Mouse (Mus musculus) limb, embryonic 10.5 days (tissue): ENCODE measurements around the gene Trpm3. TPM values are rescaled to one million over a fixed set of nuclear protein-coding genes. Genes with fewer than 3 reads are reported as not detected.

Source experiments
- DNase-seq: peaks from one replicate; pipeline ENCODE4 v3.0.0-alpha.2; 2017; ENCODE audit warnings: low spot score
- H3K27ac ChIP-seq: fragments of 300-500 bp; sonication (generic); 2 replicates; pipeline ENCODE4 v1.5.1; 2016; ENCODE audit warnings: mild to moderate bottlenecking
- H3K27me3 ChIP-seq: fragments of 300-500 bp; sonication (generic); 2 replicates; pipeline ENCODE4 v1.6.1; 2016; ENCODE audit warnings: low read depth, mild to moderate bottlenecking; ENCODE audit not compliant: poor library complexity, severe bottlenecking
- H3K36me3 ChIP-seq: fragments of 300-500 bp; sonication (generic); 2 replicates; pipeline ENCODE4 v1.6.1; 2016; ENCODE audit warnings: mild to moderate bottlenecking, moderate library complexity
- H3K4me1 ChIP-seq: fragments of 300-500 bp; sonication (generic); 2 replicates; pipeline ENCODE4 v1.6.1; 2016
- H3K4me3 ChIP-seq: fragments of 300-500 bp; sonication (generic); 2 replicates; pipeline ENCODE4 v1.5.1; 2016; ENCODE audit warnings: mild to moderate bottlenecking, moderate library complexity
- H3K9me3 ChIP-seq: fragments of 300-500 bp; sonication (generic); replicated peaks from 2 replicates; pipeline ENCODE4 v1.6.1; 2016; ENCODE audit warnings: mild to moderate bottlenecking
- WGBS: fragments of 180-500 bp; shearing (Covaris S2); methylation state at CpG from one replicate; pipeline ENCODE4 v1.1.7; 2016; 5-methylcytosine and 5-hydroxymethylcytosine counted together
- polyA plus RNA-seq: library from polyadenylated mRNA; unstranded; fragments of >200 nt; fragmentation: Nextera tagmentation; extraction: Ambion mirVana; gene quantifications from 2 replicates; pipeline ENCODE4 v1.2.1, GENCODE M21; 2016

The Trpm3 gene
- polyA plus RNA-seq, 1 experiment from 2014 or later, result 0.93 TPM

DNA sequence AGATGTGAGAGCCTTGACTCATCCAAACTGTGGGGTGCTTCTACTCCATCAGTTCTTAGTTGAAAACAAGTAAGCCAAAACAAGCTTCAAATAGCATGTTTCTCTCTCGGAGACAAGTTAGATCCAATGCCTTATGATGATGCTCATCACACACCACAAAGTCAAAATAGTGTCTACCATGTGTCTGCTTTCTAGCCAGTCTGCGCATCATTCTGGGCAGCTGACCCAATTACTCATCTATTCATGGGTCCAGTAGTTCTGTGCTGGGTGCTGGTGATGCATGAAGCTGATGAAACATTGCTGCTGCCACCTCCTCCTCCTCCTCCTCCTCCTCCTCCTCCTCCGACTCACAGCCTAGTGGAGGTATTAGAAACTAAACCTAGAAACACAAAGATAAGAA is 813.6 kb downstream of the Trpm3 start:
- no peaks in the 10 kb centered on the region for H3K4me1 ChIP-seq
- H3K27me3 ChIP-seq, result no peaks in the 10 kb centered on the region
- H3K4me3 ChIP-seq, result no peak overlapping the region
- H3K9me3 ChIP-seq, result no peaks in the 10 kb centered on the region
- WGBS, result 92% methylated on average over 3 of the region's 3 CpGs
- H3K36me3 ChIP-seq, result no peaks in the 10 kb centered on the region
- H3K27ac ChIP-seq, result no peak overlapping the region
- DNase-seq, result no peak

DNA sequence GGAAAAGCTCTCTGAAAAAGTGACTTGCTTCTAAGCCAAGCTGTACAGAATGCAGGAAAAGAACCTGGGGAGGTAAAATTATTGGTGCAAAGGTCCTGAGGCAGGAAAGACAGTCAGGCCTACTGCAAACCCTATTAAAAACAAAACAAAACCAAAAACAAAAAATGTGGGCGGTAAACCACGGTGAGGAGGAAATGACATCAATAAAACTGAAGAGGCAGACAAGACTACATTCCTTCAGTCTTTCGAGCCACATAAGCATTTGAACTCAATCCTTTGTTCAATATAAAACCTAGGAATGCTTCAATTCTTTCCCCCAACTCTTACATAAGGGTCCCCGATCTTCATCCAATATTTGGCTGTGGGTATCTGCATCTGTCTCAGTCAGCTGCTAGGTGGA is 814.3 kb downstream of the Trpm3 start:
- no peak overlapping the region for H3K27ac ChIP-seq
- H3K4me1 ChIP-seq, result no peaks in the 10 kb centered on the region
- H3K4me3 ChIP-seq, result no peak overlapping the region
- 87% methylated on average over 4 of the region's 4 CpGs for WGBS
- no peaks in the 10 kb centered on the region for H3K36me3 ChIP-seq
- H3K9me3 ChIP-seq, result no peaks in the 10 kb centered on the region
- DNase-seq, result no peak
- H3K27me3 ChIP-seq, result no peaks in the 10 kb centered on the region

DNA sequence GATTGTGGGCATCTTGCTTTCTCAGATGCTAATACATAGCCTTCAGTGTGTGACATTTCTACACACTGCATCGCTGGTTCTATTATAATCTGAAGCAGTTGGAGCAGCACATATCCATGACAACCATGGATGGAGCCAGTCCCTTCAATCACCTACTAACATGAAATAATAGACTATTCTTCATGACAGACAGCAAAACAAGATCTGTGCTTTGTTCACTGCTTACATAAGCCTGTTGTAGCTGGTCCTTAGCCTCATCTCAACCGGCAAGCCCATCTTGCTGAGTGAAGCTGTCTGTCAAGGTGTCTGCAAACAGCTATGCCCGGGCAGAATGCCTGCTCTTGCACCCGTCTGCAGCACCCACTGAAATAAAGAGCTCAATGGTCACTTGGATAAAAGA is 819.6 kb downstream of the Trpm3 start:
- 94% methylated on average over 4 of the region's 4 CpGs for WGBS
- no peak overlapping the region for H3K27ac ChIP-seq
- H3K9me3 ChIP-seq, result no peaks in the 10 kb centered on the region
- no peaks in the 10 kb centered on the region for H3K27me3 ChIP-seq
- no peak overlapping the region for H3K4me3 ChIP-seq
- no peaks in the 10 kb centered on the region for H3K4me1 ChIP-seq
- H3K36me3 ChIP-seq, result no peaks in the 10 kb centered on the region
- DNase-seq, result no peak

DNA sequence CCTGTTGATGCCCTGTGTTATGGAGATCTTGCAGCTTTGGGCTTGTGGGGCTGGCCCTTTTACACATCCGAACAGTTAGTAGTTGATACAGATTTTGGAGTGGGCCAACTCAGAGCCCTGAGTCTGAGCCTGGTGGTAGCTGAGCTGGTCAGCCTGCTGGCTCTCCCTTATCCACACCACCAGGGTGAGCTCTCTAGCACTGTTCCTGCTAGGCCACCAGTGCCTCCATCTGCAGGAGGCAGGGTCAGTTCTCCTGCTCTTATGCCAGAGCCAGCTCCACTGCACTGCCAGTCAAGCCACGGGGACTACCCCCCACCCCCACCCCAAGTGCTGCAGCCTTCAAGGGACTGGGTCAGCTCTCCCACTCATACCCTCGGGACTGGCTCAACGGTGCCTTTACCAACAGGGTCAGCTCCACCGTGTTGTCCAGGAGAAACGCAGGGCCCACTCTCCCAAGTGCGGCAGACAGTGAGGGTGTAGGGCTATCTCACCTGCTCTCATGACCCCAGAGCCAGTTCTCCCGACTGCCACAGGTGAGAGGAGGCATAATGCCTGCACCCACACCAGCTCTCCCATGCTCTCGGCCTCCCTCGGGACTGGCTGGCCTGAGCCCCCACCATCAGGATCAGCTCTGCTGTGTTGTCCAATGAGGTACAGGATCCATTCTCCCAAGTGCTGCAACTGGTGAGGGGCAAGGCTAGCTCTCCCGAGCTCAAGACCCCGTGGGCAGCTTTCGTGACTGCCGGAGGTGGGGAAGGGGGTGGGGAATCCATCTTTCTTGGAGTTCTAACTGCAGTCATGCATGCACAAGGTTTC is 821.8 kb downstream of the Trpm3 start:
- H3K36me3 ChIP-seq, result no peaks in the 10 kb centered on the region
- H3K4me3 ChIP-seq, result no peak overlapping the region
- 85% methylated on average over 14 of the region's 14 CpGs for WGBS
- H3K9me3 ChIP-seq, result no peaks in the 10 kb centered on the region
- no peaks in the 10 kb centered on the region for H3K4me1 ChIP-seq
- H3K27me3 ChIP-seq, result no peaks in the 10 kb centered on the region
- no peak overlapping the region for H3K27ac ChIP-seq
- DNase-seq, result no peak

DNA sequence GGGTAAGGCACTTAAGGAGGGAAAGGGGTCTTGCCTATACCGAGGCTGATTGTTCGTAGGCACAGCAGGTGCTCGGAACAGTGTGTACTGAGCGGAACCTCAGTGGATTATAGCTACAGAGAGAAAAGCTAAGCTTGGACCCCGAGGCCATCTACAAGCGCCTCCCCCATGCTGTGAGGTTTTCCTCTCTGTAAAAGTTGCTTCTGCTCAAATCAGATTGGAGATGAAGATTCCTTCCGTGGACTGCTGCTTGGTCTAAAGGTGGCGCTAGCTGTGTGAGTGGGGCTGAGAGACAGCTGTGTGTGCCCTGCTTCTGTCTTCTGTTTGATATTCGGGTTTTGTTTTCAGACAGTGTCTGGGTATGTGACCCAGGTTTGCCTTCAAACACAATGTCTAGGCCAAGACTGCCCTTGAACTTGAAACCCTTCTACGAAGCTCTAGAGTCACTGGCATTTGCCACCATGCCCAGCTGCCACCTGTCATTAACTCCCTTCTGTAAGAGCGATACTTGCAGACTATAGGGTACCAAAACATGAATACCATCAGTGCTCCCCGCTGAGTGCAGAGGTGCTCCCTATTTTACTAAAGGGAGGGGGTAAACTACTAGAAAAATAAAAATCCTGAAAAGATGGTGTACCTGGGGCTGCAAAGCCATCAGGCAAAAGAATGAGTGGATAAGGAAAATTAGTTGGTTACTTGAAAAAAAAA is 823.3 kb downstream of the Trpm3 start:
- H3K36me3 ChIP-seq, result no peaks in the 10 kb centered on the region
- H3K27ac ChIP-seq, result no peak overlapping the region
- no peak overlapping the region for H3K4me3 ChIP-seq
- no peaks in the 10 kb centered on the region for H3K4me1 ChIP-seq
- no peak for DNase-seq
- 69% methylated on average over 12 of the region's 12 CpGs for WGBS
- H3K27me3 ChIP-seq, result no peaks in the 10 kb centered on the region
- H3K9me3 ChIP-seq, result no peaks in the 10 kb centered on the region

DNA sequence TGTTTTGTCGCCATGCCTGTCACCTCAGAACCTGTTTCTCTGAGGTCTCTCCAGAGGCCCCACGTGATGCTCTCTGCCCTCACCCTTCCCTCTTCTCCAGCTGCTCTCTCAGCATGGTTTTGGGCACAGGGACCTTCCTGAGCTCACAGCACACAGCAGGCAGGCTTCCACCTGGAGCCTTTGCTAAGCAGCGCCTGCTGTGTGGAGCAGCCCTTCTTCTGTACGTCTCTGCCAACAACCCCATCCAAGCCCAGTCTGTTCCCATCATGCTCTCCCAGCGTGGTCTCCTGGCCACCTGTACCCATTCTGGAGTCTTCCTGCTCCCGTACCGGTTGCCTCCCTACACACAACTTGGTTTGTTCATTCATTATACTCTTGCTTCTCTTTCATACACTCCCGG is 823.9 kb downstream of the Trpm3 start:
- WGBS, result 59% methylated on average over 8 of the region's 8 CpGs
- no peak for DNase-seq
- Histone ChIP-seq H3K36me3 (no peaks in the 10 kb centered on the region), H3K27me3 (no peaks in the 10 kb centered on the region), H3K9me3 (no peaks in the 10 kb centered on the region), H3K4me3 (no peak overlapping the region), H3K4me1 (no peaks in the 10 kb centered on the region), H3K27ac (no peak overlapping the region)

DNA sequence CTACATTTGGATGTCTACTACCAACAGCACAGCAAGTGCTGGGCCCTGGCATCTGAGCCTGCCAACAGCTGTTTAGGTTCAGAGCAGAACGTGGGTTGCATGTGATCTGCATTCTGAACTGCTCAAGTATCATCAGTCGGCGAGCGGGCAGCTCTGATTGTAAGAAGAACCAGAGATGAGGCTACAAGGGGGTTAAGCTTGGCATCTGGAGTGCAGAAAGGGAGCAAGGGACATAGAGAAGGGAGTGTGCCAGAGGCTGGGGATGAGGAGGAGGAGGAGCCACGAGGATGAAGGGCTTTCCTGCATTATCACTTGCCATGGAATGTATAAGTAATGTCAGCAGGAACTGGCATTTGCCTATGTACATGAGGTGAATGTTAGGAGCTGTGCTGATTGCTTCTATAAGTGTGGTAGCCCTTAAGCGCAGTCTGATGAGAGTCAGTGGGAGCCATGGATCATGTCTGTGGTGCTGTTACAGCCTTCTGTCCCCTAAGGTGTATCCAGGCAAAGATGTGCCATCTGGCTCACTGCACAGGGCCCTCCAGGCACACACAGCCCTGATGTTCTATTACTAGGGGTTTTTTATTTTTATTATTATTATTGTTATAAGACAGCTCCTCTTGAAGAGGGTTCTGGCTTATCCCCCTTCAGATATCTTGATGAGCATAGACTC is 825.0 kb downstream of the Trpm3 start:
- no peaks in the 10 kb centered on the region for H3K9me3 ChIP-seq
- no peak overlapping the region for H3K4me3 ChIP-seq
- H3K27ac ChIP-seq, result no peak overlapping the region
- no peaks in the 10 kb centered on the region for H3K4me1 ChIP-seq
- no peaks in the 10 kb centered on the region for H3K36me3 ChIP-seq
- DNase-seq, result no peak
- H3K27me3 ChIP-seq, result no peaks in the 10 kb centered on the region
- WGBS, result 85% methylated on average over 6 of the region's 6 CpGs

DNA sequence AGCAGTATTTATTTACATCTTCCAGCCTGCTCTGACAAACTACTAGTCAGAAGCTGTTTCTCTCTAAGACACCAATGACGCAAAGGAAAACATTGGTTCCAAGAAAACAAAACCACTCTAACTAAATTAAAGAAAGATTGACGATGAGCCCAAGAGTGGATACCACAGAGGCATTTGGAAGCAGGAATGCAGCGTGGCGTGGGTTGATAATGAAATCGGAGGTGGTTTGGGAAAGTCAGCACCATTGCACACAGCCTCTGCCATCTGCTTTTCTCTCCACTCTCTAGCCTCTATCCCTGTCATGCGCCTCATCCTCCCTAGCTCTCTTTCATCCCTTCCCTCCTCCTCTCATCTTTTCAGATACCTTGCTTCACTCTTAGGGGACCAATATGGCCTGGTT is 826.6 kb downstream of the Trpm3 start:
- H3K27me3 ChIP-seq, result no peaks in the 10 kb centered on the region
- H3K4me1 ChIP-seq, result no peaks in the 10 kb centered on the region
- no peak overlapping the region for H3K4me3 ChIP-seq
- H3K27ac ChIP-seq, result no peak overlapping the region
- no peaks in the 10 kb centered on the region for H3K9me3 ChIP-seq
- no peaks in the 10 kb centered on the region for H3K36me3 ChIP-seq
- 82% methylated on average over 6 of the region's 6 CpGs for WGBS
- no peak for DNase-seq

DNA sequence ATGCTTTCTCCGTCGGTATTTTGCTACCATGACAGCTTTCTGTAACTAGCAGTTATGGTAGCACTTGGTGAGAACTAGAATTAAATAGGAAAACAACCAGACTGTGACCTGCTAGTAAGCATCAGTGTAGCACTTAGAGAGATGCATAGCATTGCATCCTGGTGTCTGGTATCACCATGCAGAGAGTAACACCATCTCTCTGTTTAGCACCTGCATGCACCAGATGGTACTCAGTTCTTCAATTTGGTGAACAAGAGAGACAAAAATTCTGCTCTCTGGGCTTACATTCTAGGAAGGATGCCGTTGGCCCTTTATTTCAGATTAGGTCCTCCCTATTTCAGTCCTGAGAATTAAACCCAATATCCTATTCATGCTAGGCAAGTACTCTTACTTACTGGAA is 834.4 kb downstream of the Trpm3 start:
- Histone ChIP-seq H3K4me3 (no peak overlapping the region), H3K27me3 (no peaks in the 10 kb centered on the region), H3K9me3 (no peaks in the 10 kb centered on the region), H3K4me1 (no peaks in the 10 kb centered on the region), H3K27ac (no peak overlapping the region), H3K36me3 (no peaks in the 10 kb centered on the region)
- no peak for DNase-seq
- WGBS, result 94% methylated on average over 3 of the region's 3 CpGs

DNA sequence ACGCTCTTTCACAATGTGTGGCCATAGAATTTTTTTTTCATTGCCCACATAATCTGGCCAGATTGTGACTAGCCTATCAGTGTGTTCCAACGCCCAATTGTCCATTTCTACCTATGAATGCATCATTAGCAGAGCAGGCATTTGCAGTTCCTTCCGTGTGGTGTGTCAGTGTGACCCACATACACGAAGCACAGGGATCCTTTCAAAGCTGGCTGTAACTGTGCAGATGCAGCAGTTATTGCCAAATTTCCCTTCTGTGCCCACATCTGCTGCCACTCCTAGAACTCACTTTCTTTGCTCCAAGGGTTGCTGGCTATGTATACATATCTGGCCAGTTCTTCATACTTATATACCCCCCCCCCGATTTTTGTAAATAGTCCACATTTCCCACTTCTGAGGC is 834.9 kb downstream of the Trpm3 start:
- Histone ChIP-seq H3K27ac (no peak overlapping the region), H3K36me3 (no peaks in the 10 kb centered on the region), H3K4me3 (no peak overlapping the region), H3K4me1 (no peaks in the 10 kb centered on the region), H3K9me3 (no peaks in the 10 kb centered on the region), H3K27me3 (no peaks in the 10 kb centered on the region)
- DNase-seq, result no peak
- WGBS, result 89% methylated on average over 5 of the region's 5 CpGs

DNA sequence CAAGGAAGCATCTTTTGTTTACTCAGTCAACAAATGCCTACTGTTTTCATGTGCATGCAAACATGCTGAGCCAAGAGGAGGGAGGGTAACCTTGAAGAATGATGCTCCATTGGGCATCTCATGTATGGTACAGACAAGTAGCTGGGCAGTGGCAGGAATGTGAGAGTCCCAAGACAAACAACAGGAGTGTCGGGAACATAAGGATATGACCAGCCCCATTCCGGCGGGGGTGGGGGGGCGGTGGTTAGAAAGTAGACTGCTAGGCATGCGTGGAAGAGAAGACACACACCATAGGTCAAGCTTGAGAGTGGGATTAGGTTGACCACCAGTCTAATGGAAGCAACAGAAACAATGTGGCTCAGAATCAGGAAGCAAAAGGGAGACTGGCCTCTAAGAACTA is 837.0 kb downstream of the Trpm3 start:
- WGBS, result 99% methylated on average over 5 of the region's 5 CpGs
- Histone ChIP-seq H3K9me3 (no peaks in the 10 kb centered on the region), H3K36me3 (no peaks in the 10 kb centered on the region), H3K4me3 (no peak overlapping the region), H3K27me3 (no peaks in the 10 kb centered on the region), H3K27ac (no peak overlapping the region), H3K4me1 (no peaks in the 10 kb centered on the region)
- no peak for DNase-seq

DNA sequence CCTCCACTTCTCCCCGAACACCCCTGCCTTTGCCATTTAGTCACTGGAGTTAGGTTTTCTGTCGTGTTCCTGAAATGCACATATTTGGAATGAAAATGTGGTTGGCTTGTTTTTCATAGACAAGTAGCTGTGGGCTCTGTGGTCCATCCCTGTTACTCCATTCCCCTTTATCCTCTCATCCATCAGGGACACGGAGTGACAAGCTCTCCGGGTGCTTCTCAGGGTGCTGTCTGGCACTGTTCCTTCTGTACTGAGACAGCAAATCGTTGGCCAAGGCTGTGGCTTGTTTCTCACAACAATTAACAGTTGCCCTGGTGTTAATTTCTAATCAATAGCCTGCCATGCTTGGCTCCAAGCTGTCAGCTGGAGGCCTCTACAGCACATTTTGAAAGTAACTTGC is 838.7 kb downstream of the Trpm3 start:
- Histone ChIP-seq H3K4me1 (no peaks in the 10 kb centered on the region), H3K36me3 (no peaks in the 10 kb centered on the region), H3K27me3 (no peaks in the 10 kb centered on the region), H3K4me3 (no peak overlapping the region), H3K9me3 (no peaks in the 10 kb centered on the region), H3K27ac (no peak overlapping the region)
- WGBS, result 75% methylated on average over 5 of the region's 5 CpGs
- no peak for DNase-seq

DNA sequence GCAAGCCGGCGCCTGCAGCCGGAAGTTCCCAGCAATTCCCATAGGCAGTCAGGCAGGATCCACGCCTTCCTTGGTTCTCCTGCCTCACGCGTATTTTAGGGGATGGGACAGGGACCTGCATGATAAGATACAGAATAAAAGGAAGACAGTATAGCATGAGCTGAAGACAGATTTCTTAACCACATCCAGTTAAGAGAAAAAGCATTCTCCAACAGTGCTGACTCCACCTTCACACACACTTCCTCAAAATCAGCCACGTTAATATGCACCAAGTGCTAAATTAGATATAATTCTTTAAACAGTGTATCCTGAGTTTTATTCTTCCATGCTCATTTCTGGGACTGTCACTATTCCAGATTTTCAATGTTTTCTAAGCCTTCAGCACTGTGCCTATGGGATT is 839.9 kb downstream of the Trpm3 start:
- WGBS, result 97% methylated on average over 7 of the region's 7 CpGs
- Histone ChIP-seq H3K27me3 (no peaks in the 10 kb centered on the region), H3K4me1 (no peaks in the 10 kb centered on the region), H3K36me3 (no peaks in the 10 kb centered on the region), H3K4me3 (no peak overlapping the region), H3K9me3 (no peaks in the 10 kb centered on the region), H3K27ac (no peak overlapping the region)
- no peak for DNase-seq
